Mouse (Mus musculus) heart, adult 8-10 months (tissue): Measurements from ENCODE around the gene Gm45337. TPM values are rescaled to one million over a fixed set of nuclear protein-coding genes. Genes with fewer than 3 reads are reported as not detected.
"Not testable (repeated sequence)": the region's sequence is repeated elsewhere in the genome, so short reads cannot be mapped to it uniquely, and the experiment has no call there.

ENCODE experiments used
- DNase-seq: peaks from one replicate; pipeline ENCODE4 v3.0.0; 2022; ENCODE audit warnings: low spot score
- total RNA-seq, 4 experiments: library from RNA; stranded (reverse); gene quantifications; 2 replicates each; pipeline ENCODE4 v1.2.4; 2022

The Gm45337 gene
- total RNA-seq, result not detected

DNA sequence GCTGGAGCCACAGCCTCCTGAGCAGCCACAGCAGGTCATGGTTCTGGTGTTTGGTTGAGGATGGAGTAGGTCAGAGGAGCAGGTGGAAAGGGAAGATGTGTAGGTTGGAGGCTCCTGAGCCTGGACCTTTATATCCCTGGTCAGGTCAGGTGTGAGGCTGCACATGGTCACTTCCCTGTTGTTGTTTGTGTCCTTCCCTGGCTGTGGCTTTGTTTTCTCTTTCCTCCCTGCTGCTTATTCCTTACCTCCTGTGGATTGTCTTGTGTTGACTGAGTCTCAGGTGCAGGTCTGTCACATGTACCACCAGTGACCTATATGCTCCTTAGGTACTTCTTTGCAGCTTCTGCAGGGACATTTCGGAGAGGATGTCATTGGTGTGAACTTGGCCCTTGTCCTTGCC is at the start of gene Gm45337:
Gene Gm45337, minus strand, starts transcription at position 101 of the 400 bp plus-strand sequence.
- no peak for DNase-seq

DNA sequence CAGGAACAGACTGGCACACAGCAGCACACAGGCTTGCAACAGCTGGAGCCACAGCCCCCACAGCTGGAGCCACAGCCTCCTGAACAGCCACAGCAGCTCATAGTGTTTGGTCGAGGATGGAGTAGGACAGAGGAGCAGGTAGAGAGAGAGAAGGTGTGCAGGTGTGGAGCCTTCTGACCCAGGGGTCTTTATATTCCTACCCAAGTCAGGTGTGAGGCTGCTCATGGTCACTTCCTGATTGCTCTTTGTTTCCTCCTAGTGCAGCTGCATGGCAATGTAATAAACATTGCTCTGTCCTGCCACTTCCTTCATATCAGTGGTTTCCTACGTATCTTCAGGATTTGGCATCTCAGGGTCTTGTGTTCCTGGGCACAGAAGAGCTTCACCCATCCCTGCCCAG is 45.9 kb upstream of the Gm45337 start, which contains the start of gene Gm10153:
Gene Gm10153, minus strand, starts transcription at position 101 of the 400 bp plus-strand sequence.
- no peak for DNase-seq

DNA sequence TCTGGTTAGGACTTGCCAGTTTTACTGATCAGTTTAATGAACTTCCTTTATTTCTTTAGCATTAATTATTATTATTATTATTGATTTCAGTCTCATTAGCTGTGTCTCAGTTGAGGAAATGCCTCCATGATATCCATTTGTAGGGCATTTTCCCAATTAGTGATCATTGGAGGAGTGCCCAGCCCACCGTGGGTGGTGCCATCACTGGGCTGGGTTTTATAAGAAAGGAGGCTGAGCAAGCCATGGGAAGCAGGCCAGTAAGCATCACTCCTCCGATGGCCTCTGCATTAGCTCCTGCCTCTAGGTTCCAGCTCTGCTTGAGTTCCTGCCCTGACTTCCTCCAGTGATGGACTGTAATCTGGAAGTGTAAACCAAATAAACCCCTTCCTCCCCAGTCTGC is 43.7 kb upstream of the Gm45337 start:
- no peak for DNase-seq

DNA sequence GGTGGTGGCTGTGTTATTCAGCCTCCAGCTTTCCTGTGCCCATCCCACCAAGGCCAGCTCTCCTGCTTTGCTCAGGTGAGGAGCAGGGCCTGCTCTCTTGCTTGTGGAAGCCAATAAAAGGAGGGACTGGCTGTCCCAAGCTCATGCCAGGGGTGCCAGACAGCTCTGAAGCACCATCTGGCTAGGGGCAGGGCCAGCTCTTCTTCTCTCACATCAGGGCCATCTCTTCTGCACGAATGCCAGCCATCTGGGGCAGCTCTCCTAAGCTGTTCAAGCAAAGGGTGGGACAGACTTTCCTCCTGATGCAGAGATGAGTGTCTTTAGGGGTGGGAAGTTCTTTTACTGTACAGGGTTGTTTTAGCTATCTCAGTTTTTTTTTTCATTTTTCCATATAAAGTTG is 36.6 kb upstream of the Gm45337 start:
- DNase-seq, result no peak

DNA sequence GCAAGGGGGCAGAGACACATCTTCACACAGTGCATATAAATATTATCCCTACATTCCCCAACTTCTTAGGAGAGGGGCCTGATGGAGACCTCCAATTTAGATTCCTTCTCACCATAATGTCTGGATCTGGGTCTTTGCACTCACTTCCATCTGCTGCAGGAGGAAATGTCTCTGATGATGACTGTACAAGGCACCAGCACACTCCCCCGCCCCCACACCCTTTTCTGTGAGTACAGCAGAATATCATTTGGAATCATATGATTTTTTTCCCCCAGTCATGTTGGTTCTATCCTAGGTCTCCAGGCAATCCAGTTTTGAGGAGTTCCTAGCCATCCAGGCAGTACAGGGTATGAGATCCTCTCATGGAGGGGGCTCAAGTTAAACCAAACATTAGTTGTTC is 34.3 kb upstream of the Gm45337 start:
- no peak for DNase-seq

DNA sequence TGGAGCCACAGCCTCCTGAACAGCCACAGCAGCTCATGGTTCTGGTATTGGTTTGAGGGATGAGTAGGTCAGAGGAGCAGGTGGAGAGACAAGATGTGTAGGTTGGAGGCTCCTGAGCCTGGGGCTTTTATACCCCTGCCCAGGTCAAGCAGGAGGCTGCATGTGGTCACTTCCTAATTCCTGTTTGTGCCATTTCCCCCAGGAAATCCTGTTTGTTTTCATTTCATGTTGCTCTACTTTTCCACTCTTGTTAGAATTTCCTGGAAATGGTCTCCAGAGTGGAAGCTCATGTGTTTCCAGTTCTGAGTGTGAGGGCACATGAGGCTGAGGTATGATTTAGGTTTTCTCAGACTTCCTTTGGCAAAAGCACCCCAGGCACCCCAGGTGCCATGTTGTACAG is 31.5 kb upstream of the Gm45337 start, which contains the start of gene Krtap5-2:
Gene Krtap5-2, minus strand, starts transcription at position 101 of the 400 bp plus-strand sequence.
- not testable (repeated sequence) for DNase-seq

DNA sequence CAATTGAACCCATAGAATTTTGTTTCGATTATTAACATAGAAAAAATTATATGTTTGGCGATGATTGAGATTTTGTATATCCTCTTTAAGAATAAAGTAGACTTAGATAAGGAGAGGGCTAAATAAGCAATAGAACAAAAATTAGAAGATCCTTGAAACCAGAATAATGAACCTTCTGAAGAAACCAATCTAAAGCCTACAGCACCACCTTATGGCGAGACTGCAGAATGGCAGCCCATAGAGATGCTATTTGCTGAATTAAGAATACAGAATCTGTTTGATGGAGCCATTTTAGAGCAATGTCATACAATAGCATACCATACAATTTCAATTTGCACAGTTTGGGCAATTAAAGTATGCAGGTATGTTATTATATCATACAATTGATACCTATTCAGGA is 25.4 kb upstream of the Gm45337 start:
- DNase-seq, result no peak

DNA sequence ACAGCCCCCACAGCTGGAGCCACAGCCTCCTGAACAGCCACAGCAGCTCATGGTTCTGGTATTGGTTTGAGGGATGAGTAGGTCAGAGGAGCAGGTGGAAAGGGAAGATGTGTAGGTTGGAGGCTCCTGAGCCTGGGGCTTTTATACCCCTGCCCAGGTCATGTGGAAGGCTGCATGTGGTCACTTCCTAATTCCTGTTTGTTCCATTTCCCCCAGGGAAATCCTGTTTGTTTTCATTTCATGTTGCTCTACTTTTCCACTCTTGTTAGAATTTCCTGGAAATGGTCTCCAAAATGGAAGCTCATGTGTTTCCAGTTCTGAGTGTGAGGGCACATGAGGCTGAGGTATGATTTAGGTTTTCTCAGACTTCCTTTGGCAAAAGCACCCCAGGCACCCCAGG is 21.2 kb upstream of the Gm45337 start, which contains the start of gene Gm4553:
Gene Gm4553, minus strand, starts transcription at position 101 of the 400 bp plus-strand sequence.
- DNase-seq, result not testable (repeated sequence)

DNA sequence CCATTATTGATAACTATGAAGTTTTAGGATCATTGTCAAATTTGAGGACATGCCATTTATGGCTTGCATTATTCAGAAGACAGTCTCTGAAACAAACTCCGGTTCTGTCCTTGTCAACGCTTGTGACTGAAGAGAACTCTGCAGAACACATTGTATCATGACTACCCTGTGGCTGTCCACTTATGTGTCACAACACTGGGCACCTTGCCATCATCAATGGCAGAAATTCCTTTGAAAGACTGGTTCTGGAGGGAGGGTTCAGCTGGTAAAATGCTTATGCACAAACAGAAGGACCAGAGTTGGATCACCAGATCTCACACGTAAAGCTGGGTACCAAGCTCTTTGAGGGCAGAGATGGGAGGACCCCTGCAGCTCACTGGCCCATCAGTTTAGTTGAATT is 15.0 kb upstream of the Gm45337 start:
- no peak for DNase-seq

DNA sequence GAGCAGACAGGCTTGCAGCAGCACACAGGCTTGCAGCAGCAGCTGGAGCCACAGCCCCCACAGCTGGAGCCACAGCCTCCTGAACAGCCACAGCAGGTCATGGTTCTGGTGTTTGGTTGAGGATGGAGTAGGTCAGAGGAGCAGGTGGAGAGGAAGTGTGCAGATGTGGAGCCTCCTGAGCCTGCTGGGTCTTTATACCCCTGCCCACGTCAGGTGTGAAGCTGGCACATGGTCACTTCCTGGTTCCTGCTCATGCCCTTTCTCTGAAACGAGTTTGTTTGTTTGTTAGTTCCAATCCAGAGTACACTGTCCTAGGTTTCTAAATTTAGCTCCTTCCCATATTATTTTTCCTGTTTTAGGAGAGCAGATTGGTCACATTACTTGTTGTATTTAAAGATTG is 12.6 kb upstream of the Gm45337 start, which contains the start of gene Gm29735:
Gene Gm29735, minus strand, starts transcription at position 101 of the 400 bp plus-strand sequence.
- not testable (repeated sequence) for DNase-seq

DNA sequence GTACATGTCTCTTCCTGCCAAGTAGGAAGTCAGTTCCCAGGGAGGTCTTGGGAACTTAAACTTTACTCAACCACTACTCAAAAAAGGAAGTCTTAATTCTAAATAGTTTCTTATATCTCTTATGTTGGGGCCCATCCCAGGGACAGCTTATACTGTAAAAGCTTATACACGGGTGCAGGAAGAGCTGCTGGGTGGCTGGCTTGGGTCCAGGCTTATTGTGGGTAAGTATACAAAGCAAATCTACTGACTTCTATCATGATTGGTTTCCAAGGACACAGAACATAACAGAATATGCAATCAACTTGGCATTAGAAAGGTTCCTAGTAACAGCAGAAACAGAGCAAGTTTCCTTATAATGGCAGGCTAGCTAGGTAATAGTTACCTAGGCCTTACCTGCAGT is 10.9 kb upstream of the Gm45337 start:
- no peak for DNase-seq

DNA sequence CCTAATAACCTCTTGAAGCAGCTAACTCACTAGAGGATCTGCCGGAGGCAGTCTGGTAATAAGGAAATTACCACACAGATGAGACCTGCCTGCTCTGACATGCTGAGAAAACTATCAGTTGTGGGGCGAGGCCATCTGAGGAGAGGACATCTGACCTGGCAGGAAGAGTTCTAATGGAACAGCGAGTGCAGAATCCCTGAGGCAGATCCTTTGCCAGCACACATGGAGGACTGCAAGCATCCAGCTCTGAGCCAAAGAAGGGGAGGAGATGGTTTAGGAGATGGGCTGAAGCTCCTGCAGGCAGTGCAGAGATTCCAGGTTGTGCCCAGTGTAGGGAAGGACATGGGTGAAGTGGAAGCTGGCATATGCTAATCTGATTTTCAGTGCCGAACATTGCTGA is 7.8 kb upstream of the Gm45337 start:
- DNase-seq, result no peak

DNA sequence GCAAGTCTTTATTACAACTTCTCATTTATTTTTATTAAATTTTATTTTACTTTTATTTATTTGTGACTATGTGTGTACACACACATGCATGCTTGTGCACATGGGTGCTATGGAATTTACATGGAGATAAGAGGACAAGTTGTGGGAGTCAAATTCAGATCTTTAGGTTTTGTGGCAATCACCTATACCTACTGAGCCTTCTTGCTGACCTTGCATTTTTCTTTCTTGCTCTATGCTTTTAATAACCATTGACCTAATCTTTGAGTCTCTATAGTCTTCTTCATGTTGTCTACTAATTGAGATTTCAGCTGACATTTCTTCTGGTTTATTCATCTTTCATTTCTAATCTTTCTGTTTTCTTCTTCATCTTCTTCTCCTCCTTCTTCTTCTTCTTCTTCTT is 4.2 kb upstream of the Gm45337 start:
- DNase-seq, result no peak

DNA sequence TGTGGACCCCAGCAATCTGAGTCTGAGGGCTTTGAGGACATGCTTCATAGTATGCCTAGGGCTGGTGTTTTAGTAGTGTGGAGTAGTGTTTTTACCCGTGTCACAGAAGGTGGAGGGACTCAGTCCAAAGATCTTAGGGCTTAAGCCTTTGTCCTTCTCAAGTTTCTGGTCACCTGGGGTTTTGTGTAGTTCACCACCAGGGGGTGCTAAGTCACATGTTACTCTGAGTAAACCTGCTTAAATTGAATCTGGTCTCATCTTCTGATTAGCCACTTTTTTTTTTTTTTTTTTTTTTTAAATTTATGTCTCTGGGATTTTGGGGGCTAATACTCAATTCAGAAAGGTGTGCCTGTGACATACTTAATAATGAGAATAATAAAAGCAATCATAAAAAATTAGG is 1.6 kb upstream of the Gm45337 start:
- DNase-seq, result peak; percentile 33

DNA sequence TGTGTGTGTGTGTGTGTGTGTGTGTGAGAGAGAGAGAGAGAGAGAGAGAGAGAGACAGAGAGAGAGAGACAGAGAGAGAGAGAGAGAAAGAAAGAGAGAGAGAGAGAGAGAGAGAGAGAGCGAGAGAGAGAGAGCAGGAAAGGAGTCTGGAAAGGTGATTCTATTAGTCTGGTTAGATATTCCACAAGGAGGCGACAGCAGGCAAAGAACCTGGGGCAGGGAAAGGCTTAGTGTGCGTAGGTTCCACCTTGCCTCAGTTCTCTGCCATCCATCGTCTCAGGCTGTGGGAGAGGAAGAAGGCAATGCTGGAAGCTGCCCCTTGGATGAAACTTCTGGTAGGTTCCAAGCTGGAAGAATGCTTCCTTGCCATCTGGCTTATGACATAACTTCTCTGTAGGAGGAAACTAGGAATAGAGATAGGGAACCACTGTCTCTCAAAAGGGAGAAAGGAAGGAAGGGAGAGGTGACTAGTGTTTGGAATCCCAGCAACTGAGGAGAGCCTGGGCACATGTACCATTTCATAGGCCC is 1.1 kb upstream of the Gm45337 start:
- no peak for DNase-seq

DNA sequence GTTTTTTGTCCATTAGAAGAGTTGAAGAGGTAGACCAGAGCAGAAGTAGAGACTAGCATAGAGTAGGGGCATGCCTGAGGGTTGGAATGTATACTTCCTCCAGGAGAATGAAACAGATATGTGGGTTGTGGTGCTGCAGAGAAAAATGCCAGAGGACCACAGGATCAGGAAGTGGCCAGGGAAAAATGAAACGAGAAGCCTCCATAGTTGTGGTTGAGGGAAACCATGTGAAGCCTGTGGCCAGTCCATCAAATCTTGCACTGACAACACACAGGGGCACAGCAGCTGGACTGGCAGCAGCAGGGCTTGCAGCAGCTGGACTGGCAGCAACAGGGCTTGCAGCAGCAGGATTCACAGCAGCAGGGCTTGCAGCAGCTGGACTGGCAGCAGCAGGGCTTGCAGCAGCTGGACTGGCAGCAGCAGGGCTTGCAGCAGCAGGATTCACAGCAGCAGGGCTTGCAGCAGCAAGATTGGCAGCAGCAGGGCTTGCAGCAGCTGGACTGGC is 849 bp downstream of the Gm45337 start:
- DNase-seq, result not testable (repeated sequence)

DNA sequence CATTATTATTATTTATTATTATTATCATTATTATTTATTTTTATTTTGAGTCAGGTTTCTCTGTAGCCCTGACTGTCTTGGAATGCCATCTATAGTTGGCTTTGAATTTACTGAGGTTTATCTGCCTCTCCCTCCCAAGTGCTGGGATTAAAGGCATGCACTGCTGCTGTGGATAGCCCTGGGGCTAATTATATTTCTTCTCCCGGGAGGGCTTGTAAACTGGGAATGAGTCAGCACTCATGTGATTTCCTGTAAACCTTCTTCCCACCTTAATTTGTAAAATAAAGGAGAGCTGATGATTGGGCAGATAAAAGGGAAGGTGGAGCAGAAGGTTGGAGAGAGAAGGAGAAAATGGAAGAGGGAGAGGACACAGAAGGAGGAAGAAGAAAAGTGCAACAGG is 3.7 kb downstream of the Gm45337 start:
- no peak for DNase-seq

DNA sequence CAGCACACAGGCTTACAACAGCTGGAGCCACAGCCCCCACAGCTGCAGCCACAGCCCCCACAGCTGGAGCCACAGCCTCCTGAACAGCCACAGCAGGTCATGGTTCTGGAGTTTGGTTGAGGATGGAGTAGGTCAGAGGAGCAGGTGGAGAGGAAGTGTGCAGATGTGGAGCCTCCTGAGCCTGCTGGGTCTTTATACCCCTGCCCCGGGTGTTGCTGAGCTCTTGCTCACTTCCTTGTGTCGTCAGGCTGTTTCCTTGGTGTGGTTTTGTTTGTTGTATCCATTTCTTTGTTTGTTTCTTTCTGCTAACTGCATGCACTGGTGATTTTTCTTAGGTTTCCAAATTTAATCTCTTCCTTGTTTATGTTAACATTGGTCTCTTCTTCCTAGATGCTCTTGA is 8.5 kb downstream of the Gm45337 start, which contains the start of gene Gm39115:
Gene Gm39115, minus strand, starts transcription at position 101 of the 400 bp plus-strand sequence.
- not testable (repeated sequence) for DNase-seq

DNA sequence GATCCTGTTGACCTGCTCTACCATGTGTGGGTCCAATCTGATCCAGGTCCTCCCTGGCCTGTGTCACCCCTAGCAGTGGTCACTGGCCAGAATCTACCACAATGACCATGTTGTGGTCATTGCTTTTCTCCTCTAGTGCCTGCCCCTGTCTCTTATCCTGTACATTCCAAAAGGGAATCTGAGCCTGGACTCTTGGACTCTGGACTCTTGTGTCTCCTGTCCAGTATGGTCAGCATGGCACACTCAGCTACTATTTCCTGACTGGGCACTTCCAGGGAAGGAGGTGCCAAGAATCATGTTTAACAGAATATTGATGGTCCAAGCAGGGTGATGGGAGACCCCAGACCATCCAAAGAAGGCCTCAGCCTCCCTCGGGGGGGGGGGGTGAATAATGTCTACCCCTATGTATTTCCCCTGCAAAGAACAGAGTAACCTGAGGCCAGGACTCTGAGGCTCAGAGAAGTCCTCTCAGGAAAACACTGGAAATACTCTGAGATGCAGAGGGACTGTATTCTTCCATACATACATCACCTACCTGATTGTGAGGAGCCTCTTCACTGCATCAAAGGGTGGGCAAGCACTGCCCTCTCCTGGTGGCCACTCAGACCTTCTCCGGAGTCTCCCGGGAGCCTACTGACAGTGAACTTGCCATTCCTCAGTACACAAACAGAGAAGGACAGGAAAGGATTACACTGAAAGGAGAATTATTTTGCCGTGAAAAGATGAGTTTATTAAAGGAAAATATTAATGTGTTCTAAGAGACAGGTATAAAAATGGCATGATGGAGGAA is 10.0 kb downstream of the Gm45337 start:
- no peak for DNase-seq

DNA sequence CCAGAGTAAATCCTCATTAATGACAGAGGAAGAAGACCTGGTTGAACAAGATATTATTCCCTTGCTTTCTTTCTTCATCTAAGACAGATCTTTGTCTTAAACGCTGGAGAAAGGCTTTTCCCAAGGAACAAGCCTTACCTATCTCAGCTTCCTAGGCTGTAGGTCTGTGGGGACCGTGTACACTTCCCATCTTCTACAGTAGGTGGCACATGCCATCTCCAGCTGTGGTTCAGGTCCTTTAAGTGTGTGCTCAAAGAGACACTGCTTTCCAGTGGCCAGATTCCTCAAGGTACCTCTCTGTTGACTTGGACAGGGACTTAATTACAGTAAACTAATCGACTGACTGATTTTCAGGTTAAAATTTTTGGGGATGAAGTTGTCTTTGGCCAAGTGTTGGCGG is 15.6 kb downstream of the Gm45337 start:
- DNase-seq, result no peak

DNA sequence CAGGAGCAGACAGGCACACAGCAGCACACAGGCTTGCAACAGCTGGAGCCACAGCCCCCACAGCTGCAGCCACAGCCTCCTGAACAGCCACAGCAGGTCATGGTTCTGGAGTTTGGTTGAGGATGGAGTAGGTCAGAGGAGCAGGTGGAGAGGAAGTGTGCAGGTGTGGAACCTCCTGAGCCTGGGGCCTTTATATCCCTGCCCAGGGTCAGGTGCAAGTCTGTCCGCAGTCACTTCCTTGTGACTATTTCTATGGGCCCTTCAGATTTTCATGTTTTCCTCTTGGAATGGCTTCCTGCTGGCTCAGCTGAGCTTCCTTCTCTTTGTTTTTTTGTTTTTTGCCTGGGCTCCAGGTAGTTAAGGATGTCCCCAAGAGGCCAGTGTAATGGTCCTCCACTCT is 23.8 kb downstream of the Gm45337 start, which contains the start of gene Gm45618:
Gene Gm45618, minus strand, starts transcription at position 101 of the 400 bp plus-strand sequence.
- not testable (repeated sequence) for DNase-seq

DNA sequence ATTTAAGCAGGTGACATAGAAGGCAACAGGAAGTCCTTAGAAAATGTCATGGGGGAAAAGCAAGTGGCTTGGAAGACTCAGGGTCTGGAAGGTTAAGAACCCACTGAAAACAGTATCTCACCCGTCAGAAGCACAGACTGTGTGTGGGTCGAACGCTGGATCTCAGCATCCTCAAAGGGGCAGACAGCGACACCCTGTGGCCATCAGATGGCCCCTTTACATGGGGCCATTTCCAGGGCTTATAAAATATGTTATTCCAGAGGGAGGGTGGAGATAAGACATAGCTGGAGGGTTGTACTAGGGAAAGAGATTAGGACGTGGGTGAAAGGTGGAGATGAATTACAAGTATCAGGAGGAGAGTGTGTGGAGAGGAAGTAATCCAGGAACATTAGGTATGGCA is 24.8 kb downstream of the Gm45337 start:
- no peak for DNase-seq

DNA sequence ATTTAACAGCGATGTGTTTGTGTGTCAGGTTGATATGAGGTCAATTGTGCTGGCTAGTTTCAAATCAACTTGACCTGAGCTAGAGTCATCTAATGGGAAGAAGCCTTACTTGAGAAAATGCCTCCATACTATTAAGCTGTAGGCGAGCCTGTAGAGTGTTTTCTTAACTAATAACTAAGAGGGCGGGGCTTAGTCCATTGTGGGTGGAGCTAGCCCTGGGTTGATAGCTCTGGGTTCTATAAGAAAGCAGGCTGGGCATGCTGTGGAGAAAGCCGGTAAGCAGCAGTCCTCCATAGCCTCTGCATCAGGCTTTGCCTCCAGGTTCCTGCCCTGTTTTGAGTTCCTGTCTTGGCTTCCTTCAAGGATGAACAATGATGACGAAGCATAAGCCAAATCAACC is 39.7 kb downstream of the Gm45337 start:
- DNase-seq, result no peak
